Mouse (Mus musculus): ENCODE results near the gene Slc25a18.

Slc25a18 gene

GRCm38 (mm10) chr6:120773149-120773628, at the start of gene Slc25a18:
Gene Slc25a18, plus strand, starts transcription at chr6:120773578.
- no peak for DNase-seq (ENCODE audit: low read depth, low spot score)

- no peak for DNase-seq (ENCODE audit: low read depth, low spot score)
These were observed 47.4 kb upstream of the Slc25a18 start for GRCm38 (mm10) chr6:120725986-120726385.

- DNase-seq (ENCODE audit: low read depth, low spot score) = no peak
These were observed 37.4 kb upstream of the Slc25a18 start for GRCm38 (mm10) chr6:120736011-120736410.

- DNase-seq (ENCODE audit: low read depth, low spot score) = peak; percentile 48
These were observed 36.8 kb upstream of the Slc25a18 start for GRCm38 (mm10) chr6:120736566-120736965.

- DNase-seq (ENCODE audit: low read depth, low spot score) = peak; percentile 78
These were observed 30.2 kb upstream of the Slc25a18 start for GRCm38 (mm10) chr6:120743130-120743529.

- DNase-seq (ENCODE audit: low read depth, low spot score) = no peak
These were observed 29.1 kb upstream of the Slc25a18 start for GRCm38 (mm10) chr6:120744266-120744665.

- DNase-seq (ENCODE audit: low read depth, low spot score) = no peak
These were observed 27.0 kb upstream of the Slc25a18 start for GRCm38 (mm10) chr6:120746416-120746815.

GRCm38 (mm10) chr6:120761151-120761550, 12.2 kb upstream of the Slc25a18 start:
- no peak for DNase-seq (ENCODE audit: low read depth, low spot score)

GRCm38 (mm10) chr6:120769972-120770371, 3.4 kb upstream of the Slc25a18 start:
- DNase-seq (ENCODE audit: low read depth, low spot score) = no peak

GRCm38 (mm10) chr6:120771366-120771765, 2.0 kb upstream of the Slc25a18 start:
- no peak for DNase-seq (ENCODE audit: low read depth, low spot score)

GRCm38 (mm10) chr6:120772025-120772424, 1.4 kb upstream of the Slc25a18 start:
- no peak for DNase-seq (ENCODE audit: low read depth, low spot score)

- DNase-seq (ENCODE audit: low read depth, low spot score) = no peak
These were observed 385 bp downstream of the Slc25a18 start for GRCm38 (mm10) chr6:120773763-120774162.

- no peak for DNase-seq (ENCODE audit: low read depth, low spot score)
These were observed 2.9 kb downstream of the Slc25a18 start for GRCm38 (mm10) chr6:120776286-120776685.

GRCm38 (mm10) chr6:120777533-120777932, 4.2 kb downstream of the Slc25a18 start:
- DNase-seq (ENCODE audit: low read depth, low spot score) = no peak

GRCm38 (mm10) chr6:120778226-120778625, 4.8 kb downstream of the Slc25a18 start:
- no peak for DNase-seq (ENCODE audit: low read depth, low spot score)

- DNase-seq (ENCODE audit: low read depth, low spot score) = no peak
These were observed 9.6 kb downstream of the Slc25a18 start for GRCm38 (mm10) chr6:120782948-120783347.

- no peak for DNase-seq (ENCODE audit: low read depth, low spot score)
These were observed 11.0 kb downstream of the Slc25a18 start for GRCm38 (mm10) chr6:120784351-120784750.

GRCm38 (mm10) chr6:120788068-120788607, 14.8 kb downstream of the Slc25a18 start:
- DNase-seq (ENCODE audit: low read depth, low spot score) = no peak

- peak; percentile 68 for DNase-seq (ENCODE audit: low read depth, low spot score)
These were observed 15.5 kb downstream of the Slc25a18 start for GRCm38 (mm10) chr6:120788904-120789303.

- DNase-seq (ENCODE audit: low read depth, low spot score) = no peak
These were observed 16.8 kb downstream of the Slc25a18 start for GRCm38 (mm10) chr6:120790153-120790552.

- DNase-seq (ENCODE audit: low read depth, low spot score) = no peak
These were observed 17.3 kb downstream of the Slc25a18 start for GRCm38 (mm10) chr6:120790717-120791116.

GRCm38 (mm10) chr6:120792947-120793346, 19.6 kb downstream of the Slc25a18 start:
- peak; percentile 71 for DNase-seq (ENCODE audit: low read depth, low spot score)

- no peak for DNase-seq (ENCODE audit: low read depth, low spot score)
These were observed 22.2 kb downstream of the Slc25a18 start for GRCm38 (mm10) chr6:120795422-120796086.
